Mouse (Mus musculus) mouse embryonic stem cell (cell line): Measurements from ENCODE around the gene Myo18b.

ENCODE experiments used
- in situ Hi-C, 2 experiments: fragments of 300-500 bp; cut with MboI; formaldehyde crosslinking; loops; 1 replicate in 1 of 2; 3 replicates in 1 of 2; pipeline ENCODE4 v1.14.3; 2019 to 2020; ENCODE audit warnings: low sequenced_read_pairs in 2 of 2, low pct_unique_long_range_greater_than_20kb in 1 of 2, mixed read lengths in 1 of 2; ENCODE audit not compliant: unreplicated experiment in 1 of 2

Myo18b gene

GRCm38 (mm10) chr5:112895674-112896654 lies at the start of gene Myo18b:
Myo18b (minus strand) TSS chr5:112896362.
- in situ Hi-C loops, result no loop called here

- in situ Hi-C loops, result no loop called here
Measured at GRCm38 (mm10) chr5:112945925-112946324, 49.8 kb upstream of the Myo18b start.

- in situ Hi-C loops, result no loop called here
Measured at GRCm38 (mm10) chr5:112942244-112942643, 46.1 kb upstream of the Myo18b start.

- in situ Hi-C loops, result no loop called here
Measured at GRCm38 (mm10) chr5:112941001-112941400, 44.8 kb upstream of the Myo18b start.

- in situ Hi-C loops, result no loop called here
Measured at GRCm38 (mm10) chr5:112936632-112937031, 40.5 kb upstream of the Myo18b start.

GRCm38 (mm10) chr5:112935436-112935835 lies 39.3 kb upstream of the Myo18b start:
- in situ Hi-C loops, result no loop called here

- in situ Hi-C loops, result no loop called here
Measured at GRCm38 (mm10) chr5:112932878-112933567, 36.9 kb upstream of the Myo18b start.

GRCm38 (mm10) chr5:112931901-112932300 lies 35.7 kb upstream of the Myo18b start:
- in situ Hi-C loops, result no loop called here

GRCm38 (mm10) chr5:112928201-112928881 lies 32.2 kb upstream of the Myo18b start:
- in situ Hi-C loops, result no loop called here

- in situ Hi-C loops, result no loop called here
Measured at GRCm38 (mm10) chr5:112925422-112925821, 29.3 kb upstream of the Myo18b start.

GRCm38 (mm10) chr5:112924806-112925205 lies 28.6 kb upstream of the Myo18b start:
- in situ Hi-C loops, result no loop called here

- in situ Hi-C loops, result no loop called here
Measured at GRCm38 (mm10) chr5:112923841-112924240, 27.7 kb upstream of the Myo18b start.

- in situ Hi-C loops, result no loop called here
Measured at GRCm38 (mm10) chr5:112921914-112922313, 25.8 kb upstream of the Myo18b start.

- in situ Hi-C loops, result no loop called here
Measured at GRCm38 (mm10) chr5:112910381-112910780, 14.2 kb upstream of the Myo18b start.

- in situ Hi-C loops, result no loop called here
Measured at GRCm38 (mm10) chr5:112908169-112908614, 12.0 kb upstream of the Myo18b start.

GRCm38 (mm10) chr5:112907504-112907903 lies 11.3 kb upstream of the Myo18b start:
- in situ Hi-C loops, result no loop called here

- in situ Hi-C loops, result no loop called here
Measured at GRCm38 (mm10) chr5:112893462-112894060, 2.6 kb downstream of the Myo18b start.

GRCm38 (mm10) chr5:112892411-112892810 lies 3.8 kb downstream of the Myo18b start:
- in situ Hi-C loops, result no loop called here
